Mouse (Mus musculus): Measurements from ENCODE around the gene Bcat2. TPM values are rescaled to one million over a fixed set of nuclear protein-coding genes. Genes with fewer than 3 reads are reported as not detected.

The Bcat2 gene
- polyA plus RNA-seq, 1 experiment from 2014 or later, result 57.2 TPM

DNA sequence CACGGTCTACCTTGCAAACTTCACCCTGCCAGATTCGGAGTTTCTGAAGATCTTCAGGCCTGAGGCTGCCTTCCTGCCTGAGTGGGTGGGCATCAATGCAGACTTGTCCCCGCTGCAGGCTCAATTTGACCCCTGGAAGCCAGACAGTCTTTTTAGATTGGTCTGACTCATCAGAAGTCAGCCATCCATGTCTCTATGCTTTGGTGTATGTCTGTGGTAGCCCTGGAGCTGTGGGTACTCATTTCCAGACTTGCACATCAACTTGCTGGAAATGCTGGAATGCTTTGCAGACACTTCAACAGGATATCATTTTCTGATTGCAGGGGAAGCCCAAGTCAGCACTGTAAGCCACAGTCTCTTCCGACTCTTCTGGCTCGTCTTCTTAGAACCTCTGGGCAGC is 49.6 kb downstream of the Bcat2 start:
- TF ChIP-seq CTCF (IDR thresholded peaks at IDR 0.05), result no peak
- CTCF ChIA-PET, result interaction anchor here (1.5 to 1.8 kb wide), 2 partner anchors 14 to 63 kb away, joined by 3 to 5 read pairs; no protein-coding TSS in a partner anchor
- ATAC-seq (peak; percentile 57), DNase-seq (ENCODE audit: low read depth, low spot score) (peak; percentile 77)
- no peaks in the 10 kb centered on the region for H3K27me3 ChIP-seq
- in situ Hi-C loops (cut with MboI; ENCODE audit: low pct_unique_long_range_greater_than_20kb), result no loop called here
- POLR2A ChIA-PET, result interaction anchor here (0.7 to 0.8 kb wide), 2 partner anchors 9 to 24 kb away, joined by 3 to 5 read pairs; no protein-coding TSS in a partner anchor

DNA sequence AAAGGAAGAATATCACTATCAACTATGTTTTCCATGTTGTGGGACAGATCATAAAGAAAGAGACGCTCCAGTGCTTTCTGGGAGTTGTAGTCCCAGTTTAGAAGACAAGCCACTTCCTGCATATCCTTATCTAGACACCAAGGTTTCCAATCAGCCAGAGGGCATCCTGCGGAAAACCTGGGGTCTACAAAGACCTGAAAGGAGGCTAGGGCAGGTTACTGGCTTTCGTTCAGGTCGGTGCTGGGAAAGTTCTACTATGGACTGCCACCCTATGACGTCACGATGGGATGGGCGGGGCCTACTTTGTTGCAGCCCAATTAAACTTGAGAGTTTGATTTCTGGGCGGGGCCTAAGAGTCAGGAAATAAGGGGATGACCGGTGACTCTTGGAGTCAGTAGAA is 51.5 kb downstream of the Bcat2 start, which contains the start of gene Izumo1:
TSS of gene Izumo1 (plus strand) at position 369 of the 400 bp plus-strand sequence.
- no peaks in the 10 kb centered on the region for H3K27me3 ChIP-seq
- in situ Hi-C loops (cut with MboI; ENCODE audit: low pct_unique_long_range_greater_than_20kb), result no loop called here
- DNase-seq (ENCODE audit: low read depth, low spot score), result no peak
- CTCF ChIA-PET, result no interaction called here
- POLR2A ChIA-PET, result no interaction called here
- no peak for ATAC-seq
- TF ChIP-seq CTCF (IDR thresholded peaks at IDR 0.05), result no peak

DNA sequence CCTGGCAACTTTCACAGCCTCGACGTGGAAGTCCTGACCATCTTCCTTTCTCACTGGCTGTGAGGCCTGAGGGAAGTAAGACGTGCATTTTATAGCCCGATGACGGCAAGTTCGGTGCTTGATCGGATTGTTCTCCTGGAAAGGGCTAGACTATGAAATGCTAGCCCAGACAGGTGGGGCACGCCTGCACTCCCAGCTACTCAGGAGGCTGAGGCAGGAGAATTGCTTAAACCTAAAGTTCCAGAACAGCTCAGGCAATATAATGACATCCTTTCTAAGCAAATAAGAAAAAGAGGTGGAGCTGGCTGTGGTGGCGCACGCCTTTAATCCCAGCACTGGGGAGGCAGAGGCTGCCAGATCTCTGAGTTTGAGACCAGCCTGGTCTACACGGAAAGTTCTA is 53.6 kb downstream of the Bcat2 start:
- no peak for TF ChIP-seq CTCF (IDR thresholded peaks at IDR 0.05)
- CTCF ChIA-PET, result interaction anchor here (0.8 to 1.3 kb wide), 2 partner anchors 12 to 18 kb away, joined by 3 read pairs; no protein-coding TSS in a partner anchor
- DNase-seq (ENCODE audit: low read depth, low spot score) (no peak), ATAC-seq (no peak)
- POLR2A ChIA-PET, result interaction anchor here (0.8 kb wide), 1 partner anchor 22 kb away, joined by 3 read pairs; no protein-coding TSS in a partner anchor
- in situ Hi-C loops (cut with MboI; ENCODE audit: low pct_unique_long_range_greater_than_20kb), result no loop called here
- no peaks in the 10 kb centered on the region for H3K27me3 ChIP-seq

DNA sequence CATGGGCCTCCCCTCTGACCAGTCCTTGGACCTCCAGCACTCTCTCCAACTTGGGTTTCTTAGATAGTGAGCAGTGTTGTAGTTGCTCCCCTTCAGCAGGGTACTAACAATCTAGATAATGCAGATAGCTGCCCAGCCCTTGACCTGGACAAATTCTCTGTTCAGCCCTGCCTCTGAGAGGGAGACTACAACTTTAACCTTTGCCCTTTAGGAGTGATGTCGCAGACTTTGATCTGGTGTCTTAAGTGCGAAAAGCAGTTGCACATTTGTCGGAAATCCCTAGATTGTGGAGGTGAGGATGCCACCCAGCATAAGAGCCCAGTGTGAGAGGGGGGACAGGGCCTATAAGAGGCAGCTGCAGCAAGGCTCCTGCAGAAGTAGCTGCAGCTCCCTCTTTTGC is 54.8 kb downstream of the Bcat2 start:
- DNase-seq (ENCODE audit: low read depth, low spot score) (no peak), ATAC-seq (no peak)
- no peaks in the 10 kb centered on the region for H3K27me3 ChIP-seq
- in situ Hi-C loops (cut with MboI; ENCODE audit: low pct_unique_long_range_greater_than_20kb), result no loop called here
- ChIA-PET POLR2A (no interaction called here), CTCF (no interaction called here)
- TF ChIP-seq CTCF (IDR thresholded peaks at IDR 0.05), result no peak

DNA sequence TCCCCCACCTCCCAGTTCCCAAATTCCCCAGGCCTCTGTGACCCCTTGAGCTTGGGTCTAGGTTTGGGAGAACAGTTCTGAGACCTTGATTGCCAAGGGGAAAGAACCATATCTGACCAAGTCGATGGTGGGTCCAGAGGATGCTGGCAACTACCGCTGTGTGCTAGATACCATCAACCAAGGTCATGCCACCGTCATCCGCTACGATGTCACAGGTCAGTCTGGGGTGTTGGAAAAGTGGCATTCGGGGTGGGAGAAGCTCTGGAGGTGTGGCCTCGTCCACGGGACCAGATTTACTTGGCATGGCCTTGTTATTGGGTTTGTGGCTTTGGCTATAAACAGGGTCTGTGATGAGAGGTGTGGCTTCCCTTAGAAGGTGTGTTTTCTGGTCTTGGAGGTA is 55.5 kb downstream of the Bcat2 start:
- no peak for DNase-seq (ENCODE audit: low read depth, low spot score)
- in situ Hi-C loops (cut with MboI; ENCODE audit: low pct_unique_long_range_greater_than_20kb), result no loop called here
- no peak for TF ChIP-seq CTCF (IDR thresholded peaks at IDR 0.05)
- ChIA-PET POLR2A (interaction anchor here (0.6 kb wide), 1 partner anchor 121 kb away, joined by 3 read pairs; no protein-coding TSS in a partner anchor), CTCF (interaction anchor here (2.3 kb wide), 1 partner anchor 57 kb away, joined by 7 read pairs; no protein-coding TSS in a partner anchor)
- no peaks in the 10 kb centered on the region for H3K27me3 ChIP-seq
- ATAC-seq, result no peak

DNA sequence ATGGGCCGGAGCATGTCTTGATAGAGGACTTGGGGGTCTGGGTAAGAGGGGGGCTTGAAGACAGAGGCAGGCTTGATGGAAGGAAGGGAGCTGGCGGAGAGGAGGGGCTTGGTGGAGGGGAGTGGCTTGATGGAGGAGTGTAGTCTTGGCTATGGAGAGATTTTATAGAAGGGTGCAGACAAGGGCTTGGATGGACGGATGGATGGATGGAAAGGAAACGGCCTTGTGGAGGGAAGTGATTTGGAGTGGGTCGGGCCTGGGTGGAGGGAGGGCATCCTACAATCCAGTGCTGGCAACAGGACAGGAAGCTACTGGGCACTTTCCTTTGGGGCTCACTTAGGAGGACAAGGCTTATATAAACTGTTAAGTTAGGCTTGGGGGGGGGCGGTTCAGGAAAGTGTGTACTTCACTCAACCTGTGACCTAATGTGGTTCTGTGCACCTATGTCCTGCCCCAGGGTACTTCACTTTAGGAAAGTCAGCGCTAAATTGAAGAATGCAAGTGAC is 56.7 kb downstream of the Bcat2 start:
- in situ Hi-C loops (cut with MboI; ENCODE audit: low pct_unique_long_range_greater_than_20kb), result no loop called here
- ATAC-seq, result no peak
- ChIA-PET POLR2A (interaction anchor here (0.6 kb wide), 1 partner anchor 63 kb away, joined by 3 read pairs; no protein-coding TSS in a partner anchor), CTCF (interaction anchor here (0.6 to 2.3 kb wide), 2 partner anchors 56 to 129 kb away, joined by 3 to 7 read pairs; no protein-coding TSS in a partner anchor)
- TF ChIP-seq CTCF (IDR thresholded peaks at IDR 0.05), result no peak
- H3K27me3 ChIP-seq, result no peaks in the 10 kb centered on the region
- DNase-seq (ENCODE audit: low read depth, low spot score), result no peak

DNA sequence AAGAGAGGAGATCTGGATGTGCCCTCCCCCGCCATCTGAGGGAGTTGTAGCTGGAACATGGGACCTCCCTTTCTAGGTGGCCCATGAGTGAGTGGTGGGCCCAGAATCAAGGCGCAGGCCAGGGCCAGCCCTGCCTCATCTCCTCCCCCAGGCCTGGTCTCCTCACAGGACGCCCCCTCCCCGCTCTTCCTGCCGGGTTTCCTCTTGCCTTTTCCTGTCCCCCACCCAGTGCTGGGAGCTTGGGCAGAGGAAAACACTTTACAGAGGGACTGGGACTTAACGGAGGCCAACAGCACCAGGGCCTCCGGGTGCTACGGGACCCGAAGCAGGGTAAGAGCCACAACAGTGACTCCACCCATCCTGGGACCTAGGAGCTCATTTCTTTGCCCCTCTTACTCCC is 57.3 kb downstream of the Bcat2 start, which contains the start of gene Rasip1:
TSS of gene Rasip1 (plus strand) at position 228 of the 400 bp plus-strand sequence.
- CTCF ChIA-PET, result interaction anchor here (1.6 to 2.3 kb wide), 2 partner anchors 9 to 56 kb away, joined by 4 to 7 read pairs; partner anchors contain the start of gene Fut1
- in situ Hi-C loops (cut with MboI; ENCODE audit: low pct_unique_long_range_greater_than_20kb), result no loop called here
- ATAC-seq, result no peak
- DNase-seq (ENCODE audit: low read depth, low spot score), result no peak
- no peaks in the 10 kb centered on the region for H3K27me3 ChIP-seq
- POLR2A ChIA-PET, result interaction anchor here (1.8 kb wide), 1 partner anchor 11 kb away, joined by 4 read pairs; no protein-coding TSS in a partner anchor
- no peak for TF ChIP-seq CTCF (IDR thresholded peaks at IDR 0.05)

DNA sequence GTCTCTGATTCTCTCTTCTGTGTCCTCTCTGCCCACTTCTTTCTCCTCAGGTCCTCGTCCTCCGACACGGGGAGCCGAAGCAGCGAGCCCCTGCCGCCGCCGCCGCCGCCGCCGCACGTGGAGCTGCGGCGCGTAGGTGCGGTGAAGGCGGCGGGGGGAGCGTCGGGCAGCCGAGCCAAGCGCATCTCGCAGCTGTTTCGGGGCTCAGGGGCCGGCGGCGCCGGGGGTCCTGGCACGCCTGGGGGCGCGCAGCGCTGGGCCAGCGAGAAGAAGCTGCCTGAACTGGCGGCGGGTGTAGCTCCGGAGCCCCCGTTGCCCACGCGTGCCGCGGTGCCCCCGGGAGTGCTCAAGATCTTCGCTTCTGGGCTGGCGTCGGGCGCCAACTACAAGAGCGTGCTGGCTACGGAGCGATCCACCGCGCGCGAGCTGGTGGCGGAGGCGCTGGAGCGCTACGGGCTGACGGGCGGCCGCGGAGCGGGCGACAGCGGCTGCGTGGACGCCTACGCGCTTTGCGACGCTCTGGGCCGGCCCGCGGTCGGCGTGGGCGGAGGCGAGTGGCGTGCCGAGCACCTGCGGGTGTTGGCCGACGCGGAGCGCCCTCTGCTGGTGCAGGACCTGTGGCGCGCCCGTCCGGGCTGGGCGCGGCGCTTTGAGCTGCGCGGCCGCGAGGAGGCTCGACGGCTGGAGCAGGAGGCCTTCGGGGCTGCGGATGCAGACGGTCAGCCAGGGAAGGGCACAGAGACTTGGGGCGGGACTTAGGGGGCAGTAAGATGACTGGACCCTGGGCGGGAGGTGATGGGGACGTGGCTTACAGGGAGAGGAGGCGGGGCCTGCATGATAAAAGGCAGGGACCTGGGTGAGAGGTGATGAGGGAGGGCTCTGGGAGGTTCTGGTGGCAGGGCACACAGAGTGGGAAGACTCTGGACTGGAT is 58.7 kb downstream of the Bcat2 start:
- ChIA-PET CTCF (interaction anchor here (1.0 to 3.1 kb wide), 3 partner anchors 11 to 55 kb away, joined by 3 to 19 read pairs (median 4); partner anchors contain the start of genes Fut1 and Ntn5), POLR2A (interaction anchor here (0.5 to 1.8 kb wide), 6 partner anchors 9 to 63 kb away, joined by 3 to 4 read pairs (median 3); no protein-coding TSS in a partner anchor)
- no peaks in the 10 kb centered on the region for H3K27me3 ChIP-seq
- DNase-seq (ENCODE audit: low read depth, low spot score), result no peak
- ATAC-seq, result peak; percentile 71
- in situ Hi-C loops (cut with MboI; ENCODE audit: low pct_unique_long_range_greater_than_20kb), result no loop called here
- no peak for TF ChIP-seq CTCF (IDR thresholded peaks at IDR 0.05)

DNA sequence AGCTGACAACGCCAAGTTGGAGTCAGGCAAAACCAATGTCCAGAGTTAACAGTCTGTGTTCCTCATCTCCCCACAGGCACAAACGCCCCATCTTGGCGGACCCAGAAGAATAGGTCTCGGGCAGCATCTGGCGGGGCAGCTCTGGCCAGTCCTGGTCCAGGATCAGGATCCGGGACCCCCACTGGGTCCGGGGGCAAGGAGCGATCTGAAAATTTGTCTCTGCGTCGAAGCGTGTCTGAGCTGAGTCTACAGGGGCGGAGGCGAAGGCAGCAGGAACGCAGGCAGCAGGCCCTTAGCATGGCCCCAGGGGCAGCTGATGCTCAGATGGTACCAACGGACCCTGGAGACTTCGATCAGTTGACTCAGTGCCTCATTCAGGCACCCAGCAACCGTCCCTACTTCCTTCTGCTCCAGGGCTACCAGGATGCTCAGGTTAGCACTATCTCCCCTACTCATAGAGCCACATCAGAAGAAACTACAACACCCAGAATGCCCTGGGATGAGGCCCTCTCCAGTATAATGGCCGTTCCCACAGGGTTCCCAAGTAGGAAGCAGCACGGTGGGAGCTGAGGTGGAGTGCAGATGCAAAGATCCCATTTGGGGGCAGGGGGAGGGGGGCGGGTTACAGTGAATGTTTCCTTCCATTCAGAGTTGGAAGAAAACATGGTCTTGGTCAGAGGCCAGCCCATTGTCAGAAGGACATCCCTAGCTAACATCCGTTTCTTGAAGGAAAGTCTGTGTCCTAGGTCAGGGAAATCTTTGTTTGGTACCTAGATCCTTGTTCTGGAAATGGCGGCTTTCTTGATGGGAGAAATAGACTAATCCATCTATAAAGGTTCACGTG is 60.3 kb downstream of the Bcat2 start:
- no peak for ATAC-seq
- no peaks in the 10 kb centered on the region for H3K27me3 ChIP-seq
- in situ Hi-C loops (cut with MboI; ENCODE audit: low pct_unique_long_range_greater_than_20kb), result no loop called here
- POLR2A ChIA-PET, result interaction anchor here (1.6 kb wide), 1 partner anchor 13 kb away, joined by 4 read pairs; no protein-coding TSS in a partner anchor
- TF ChIP-seq CTCF (IDR thresholded peaks at IDR 0.05), result no peak
- no peak for DNase-seq (ENCODE audit: low read depth, low spot score)
- CTCF ChIA-PET, result interaction anchor here (3.1 kb wide), 1 partner anchor 53 kb away, joined by 19 read pairs; the partner anchor contains the start of gene Ntn5
